Mouse (Mus musculus) testis, adult 2 months (tissue): ENCODE data around the gene Fbxw21.

Experiments
- CTCF ChIP-seq: fragments of 200-500 bp; IDR thresholded peaks from 2 replicates; pipeline ENCODE4 v1.5.1; 2012; ENCODE audit warnings: low read depth, mild to moderate bottlenecking, inconsistent platforms, low read length, moderate library complexity; ENCODE audit not compliant: control insufficient read depth, insufficient read depth, insufficient replicate concordance
- POLR2A ChIP-seq: fragments of 200-500 bp; IDR thresholded peaks from 2 replicates; pipeline ENCODE4 v1.6.1; 2012; ENCODE audit warnings: low read depth, mild to moderate bottlenecking, inconsistent platforms, low read length, moderate library complexity; ENCODE audit not compliant: control insufficient read depth

- TF ChIP-seq CTCF (no peak), POLR2A (no peak)
These were observed 69.0 kb downstream of the Fbxw21 start for GRCm38 (mm10) chr9:109092799-109093198.
